Mouse (Mus musculus) forebrain, embryonic 11.5 days (tissue): ENCODE results near the gene Hspb7. TPM values are rescaled to one million over a fixed set of nuclear protein-coding genes. Genes with fewer than 3 reads are reported as not detected.
A peak's percentile ranks its signal among the peaks of the same experiment; 100 is the strongest.

Experiments
- ATAC-seq: fragments of 200-750 bp; cut with Nextera tagmentation; replicated peaks from 2 replicates; pipeline ENCODE4 v1.8.0; 2017; ENCODE audit warnings: moderate TSS enrichment; ENCODE audit not compliant: low FRiP score
- DNase-seq: peaks from one replicate; pipeline ENCODE4 v3.0.0-alpha.2; 2017; ENCODE audit warnings: low spot score
- H3K27ac ChIP-seq: fragments of 300-500 bp; sonication (generic); 2 replicates; pipeline ENCODE4 v1.5.1; 2014; ENCODE audit warnings: low read depth, low read length
- H3K27me3 ChIP-seq: fragments of 300-500 bp; sonication (generic); 2 replicates; pipeline ENCODE4 v1.6.1; 2014; ENCODE audit warnings: mild to moderate bottlenecking, low read length, mixed read lengths; ENCODE audit not compliant: control insufficient read depth, insufficient read depth
- H3K36me3 ChIP-seq: fragments of 300-500 bp; sonication (generic); 2 replicates; pipeline ENCODE4 v1.6.1; 2014; ENCODE audit warnings: mild to moderate bottlenecking, low read length, moderate library complexity, mixed read lengths; ENCODE audit not compliant: control insufficient read depth, insufficient read depth
- H3K4me1 ChIP-seq: fragments of 300-500 bp; sonication (generic); replicated peaks from 2 replicates; pipeline ENCODE4 v1.6.1; 2014; ENCODE audit warnings: low read length, mixed read lengths; ENCODE audit not compliant: control insufficient read depth, insufficient read depth
- H3K4me2 ChIP-seq: fragments of 300-500 bp; sonication (generic); 2 replicates; pipeline ENCODE4 v1.6.1; 2014; ENCODE audit warnings: low read depth, mild to moderate bottlenecking, low read length, moderate library complexity, mixed read lengths; ENCODE audit not compliant: severe bottlenecking
- H3K4me3 ChIP-seq: fragments of 300-500 bp; sonication (generic); 2 replicates; pipeline ENCODE4 v1.5.1; 2014; ENCODE audit warnings: low read depth, low read length
- H3K9ac ChIP-seq: fragments of 300-500 bp; sonication (generic); 2 replicates; pipeline ENCODE4 v1.6.1; 2014; ENCODE audit warnings: low read length
- H3K9me3 ChIP-seq: fragments of 300-500 bp; sonication (generic); 2 replicates; pipeline ENCODE4 v1.6.1; 2016; ENCODE audit warnings: low read length, mixed read lengths; ENCODE audit not compliant: control insufficient read depth
- WGBS: fragments of 180-500 bp; shearing (Covaris S2); extraction: QIAGEN DNeasy Blood & Tissue Kit; methylation state at CpG from one replicate; pipeline ENCODE4 v1.1.7; 2014; 5-methylcytosine and 5-hydroxymethylcytosine counted together
- polyA plus RNA-seq: library from polyadenylated mRNA; unstranded; fragments of >200 nt; fragmentation: Nextera tagmentation; extraction: Ambion mirVana; gene quantifications from 2 replicates; pipeline ENCODE4 v1.2.1, GENCODE M21; 2014

Hspb7 gene
- polyA plus RNA-seq, 1 experiment from 2014 or later: not detected

- H3K27me3 ChIP-seq: no peaks in the 10 kb centered on the region
- no peak overlapping the region for H3K4me2 ChIP-seq
- WGBS: 58% methylated on average over 3 of the region's 3 CpGs
- peaks cover 8% of the 10 kb centered on the region; the same call in 1 of the 2 replicates for H3K4me1 ChIP-seq
- no peak overlapping the region for H3K9ac ChIP-seq
- H3K27ac ChIP-seq: 0 out of 2 replicates have a peak overlapping the region, but pooled peaks have one; percentile 4
- ATAC-seq: no peak
- H3K36me3 ChIP-seq: no peaks in the 10 kb centered on the region
- DNase-seq: no peak
- H3K9me3 ChIP-seq: no peaks in the 10 kb centered on the region
- H3K4me3 ChIP-seq: no peak overlapping the region
Observed at GRCm38 (mm10) chr4:141458888-141459287, 38.3 kb downstream of the Hspb7 start.

GRCm38 (mm10) chr4:141459766-141460165 lies 39.2 kb downstream of the Hspb7 start:
- H3K4me2 ChIP-seq: no peak overlapping the region
- H3K36me3 ChIP-seq: peaks cover 7% of the 10 kb centered on the region
- no peaks in the 10 kb centered on the region for H3K9me3 ChIP-seq
- DNase-seq (no peak), ATAC-seq (no peak)
- H3K9ac ChIP-seq: no peak overlapping the region
- H3K27ac ChIP-seq: no peak overlapping the region
- 91% methylated on average over 9 of the region's 9 CpGs for WGBS
- no peak overlapping the region for H3K4me3 ChIP-seq
- peaks cover 8% of the 10 kb centered on the region; the same call in 1 of the 2 replicates for H3K4me1 ChIP-seq
- no peaks in the 10 kb centered on the region for H3K27me3 ChIP-seq

GRCm38 (mm10) chr4:141460481-141460880 lies 39.9 kb downstream of the Hspb7 start:
- Histone ChIP-seq H3K4me1 (peaks cover 8% of the 10 kb centered on the region; the same call in 1 of the 2 replicates), H3K27ac (no peak overlapping the region), H3K4me2 (no peak overlapping the region), H3K9me3 (no peaks in the 10 kb centered on the region), H3K4me3 (no peak overlapping the region), H3K36me3 (peaks cover 13% of the 10 kb centered on the region), H3K27me3 (no peaks in the 10 kb centered on the region), H3K9ac (no peak overlapping the region)
- WGBS: 91% methylated on average over 4 of the region's 4 CpGs
- DNase-seq (no peak), ATAC-seq (no peak)

GRCm38 (mm10) chr4:141461088-141461487 lies 40.5 kb downstream of the Hspb7 start:
- H3K4me1 ChIP-seq: peaks cover 8% of the 10 kb centered on the region; the same call in 1 of the 2 replicates
- H3K4me2 ChIP-seq: no peak overlapping the region
- ATAC-seq (no peak), DNase-seq (no peak)
- WGBS: 52% methylated on average over 12 of the region's 12 CpGs
- no peaks in the 10 kb centered on the region for H3K27me3 ChIP-seq
- H3K36me3 ChIP-seq: peaks cover 15% of the 10 kb centered on the region
- H3K9me3 ChIP-seq: no peaks in the 10 kb centered on the region
- no peak overlapping the region for H3K27ac ChIP-seq
- no peak overlapping the region for H3K9ac ChIP-seq
- no peak overlapping the region for H3K4me3 ChIP-seq

GRCm38 (mm10) chr4:141461576-141461975 lies 41.0 kb downstream of the Hspb7 start:
- 89% methylated on average over 12 of the region's 12 CpGs for WGBS

GRCm38 (mm10) chr4:141463472-141463871 lies 42.9 kb downstream of the Hspb7 start:
- Histone ChIP-seq H3K27ac (no peak overlapping the region), H3K4me3 (no peak overlapping the region), H3K36me3 (peaks cover 15% of the 10 kb centered on the region), H3K4me1 (peaks cover 4% of the 10 kb centered on the region; the same call in 1 of the 2 replicates), H3K27me3 (no peaks in the 10 kb centered on the region), H3K9ac (no peak overlapping the region), H3K9me3 (no peaks in the 10 kb centered on the region), H3K4me2 (no peak overlapping the region)
- 87% methylated on average over 14 of the region's 14 CpGs for WGBS
- no peak for ATAC-seq
- DNase-seq: no peak

More at GRCm38 (mm10) chr4:141461576-141461975, 41.0 kb downstream of the Hspb7 start:
- H3K27me3 ChIP-seq: no peaks in the 10 kb centered on the region
- ATAC-seq (no peak), DNase-seq (no peak)
- peaks cover 8% of the 10 kb centered on the region; the same call in 1 of the 2 replicates for H3K4me1 ChIP-seq
- H3K9me3 ChIP-seq: no peaks in the 10 kb centered on the region
- no peak overlapping the region for H3K9ac ChIP-seq
- peaks cover 15% of the 10 kb centered on the region for H3K36me3 ChIP-seq
- no peak overlapping the region for H3K4me2 ChIP-seq
- H3K27ac ChIP-seq: no peak overlapping the region
- no peak overlapping the region for H3K4me3 ChIP-seq

- Histone ChIP-seq H3K36me3 (peaks cover 17% of the 10 kb centered on the region), H3K4me1 (no peaks in the 10 kb centered on the region), H3K27me3 (no peaks in the 10 kb centered on the region), H3K27ac (no peak overlapping the region), H3K4me2 (no peak overlapping the region), H3K4me3 (no peak overlapping the region), H3K9me3 (no peaks in the 10 kb centered on the region), H3K9ac (no peak overlapping the region)
- no peak for ATAC-seq
- 78% methylated on average over 16 of the region's 16 CpGs for WGBS
- DNase-seq: no peak
Observed at GRCm38 (mm10) chr4:141464722-141465121, 44.1 kb downstream of the Hspb7 start.

GRCm38 (mm10) chr4:141465512-141466288 lies 45.1 kb downstream of the Hspb7 start:
- DNase-seq (no peak), ATAC-seq (no peak)
- H3K4me2 ChIP-seq: no peak overlapping the region
- H3K9me3 ChIP-seq: no peaks in the 10 kb centered on the region
- peaks cover 17% of the 10 kb centered on the region for H3K36me3 ChIP-seq
- no peak overlapping the region for H3K27ac ChIP-seq
- no peaks in the 10 kb centered on the region for H3K4me1 ChIP-seq
- no peak overlapping the region for H3K9ac ChIP-seq
- 94% methylated on average over 34 of the region's 34 CpGs for WGBS
- H3K27me3 ChIP-seq: no peaks in the 10 kb centered on the region
- no peak overlapping the region for H3K4me3 ChIP-seq
